Mouse (Mus musculus): ENCODE data around the gene Crim1. TPM values are rescaled to one million over a fixed set of nuclear protein-coding genes. Genes with fewer than 3 reads are reported as not detected.

Crim1 gene
- polyA plus RNA-seq, 1 experiment from 2014 or later, result 3.5 TPM

GRCm38 (mm10) chr17:78321216-78321835 lies 121.3 kb downstream of the Crim1 start:
- no peaks in the 10 kb centered on the region for H3K9me3 ChIP-seq (ENCODE audit: control insufficient read depth, low read length)
- H3K9ac ChIP-seq (ENCODE audit: low read length), result no peak overlapping the region
- H3K27me3 ChIP-seq (ENCODE audit: control insufficient read depth, insufficient read depth, low read length), result no peaks in the 10 kb centered on the region
- H3K27ac ChIP-seq (replicated peaks; ENCODE audit: low read depth, low read length), result no peak overlapping the region
- H3K4me1 ChIP-seq (ENCODE audit: control insufficient read depth, insufficient read depth, low read length), result no peaks in the 10 kb centered on the region
- ATAC-seq (ENCODE audit: insufficient number of reproducible peaks, low FRiP score, low TSS enrichment, low read depth) (no peak), DNase-seq (ENCODE audit: low spot score) (no peak)
- 90% methylated on average over 11 of the region's 11 CpGs for WGBS
- H3K4me2 ChIP-seq (ENCODE audit: low read depth, severe bottlenecking), result no peak overlapping the region
- H3K36me3 ChIP-seq (ENCODE audit: control insufficient read depth, insufficient read depth, low read length), result no peaks in the 10 kb centered on the region; the same call in 1 of the 2 replicates
- H3K4me3 ChIP-seq (ENCODE audit: low read depth, low read length), result no peak overlapping the region

GRCm38 (mm10) chr17:78322369-78323335 lies 122.6 kb downstream of the Crim1 start:
- ATAC-seq (ENCODE audit: insufficient number of reproducible peaks, low FRiP score, low TSS enrichment, low read depth) (no peak), DNase-seq (ENCODE audit: low spot score) (no peak)
- Histone ChIP-seq H3K27me3 (ENCODE audit: control insufficient read depth, insufficient read depth, low read length) (no peaks in the 10 kb centered on the region), H3K9ac (ENCODE audit: low read length) (no peak overlapping the region), H3K4me2 (ENCODE audit: low read depth, severe bottlenecking) (no peak overlapping the region), H3K4me1 (ENCODE audit: control insufficient read depth, insufficient read depth, low read length) (no peaks in the 10 kb centered on the region), H3K27ac (replicated peaks; ENCODE audit: low read depth, low read length) (no peak overlapping the region), H3K4me3 (ENCODE audit: low read depth, low read length) (no peak overlapping the region), H3K36me3 (ENCODE audit: control insufficient read depth, insufficient read depth, low read length) (no peaks in the 10 kb centered on the region), H3K9me3 (ENCODE audit: control insufficient read depth, low read length) (no peaks in the 10 kb centered on the region)
- 72% methylated on average over 18 of the region's 18 CpGs for WGBS

- Histone ChIP-seq H3K4me2 (ENCODE audit: low read depth, severe bottlenecking) (no peak overlapping the region), H3K27me3 (ENCODE audit: control insufficient read depth, insufficient read depth, low read length) (no peaks in the 10 kb centered on the region), H3K4me1 (ENCODE audit: control insufficient read depth, insufficient read depth, low read length) (0 out of 2 replicates have a peak, but pooled peaks cover 2% of the 10 kb centered on the region), H3K36me3 (ENCODE audit: control insufficient read depth, insufficient read depth, low read length) (no peaks in the 10 kb centered on the region), H3K9me3 (ENCODE audit: control insufficient read depth, low read length) (no peaks in the 10 kb centered on the region), H3K4me3 (ENCODE audit: low read depth, low read length) (no peak overlapping the region), H3K9ac (ENCODE audit: low read length) (no peak overlapping the region), H3K27ac (replicated peaks; ENCODE audit: low read depth, low read length) (no peak overlapping the region)
- WGBS, result 86% methylated on average over 7 of the region's 7 CpGs
- ATAC-seq (ENCODE audit: insufficient number of reproducible peaks, low FRiP score, low TSS enrichment, low read depth), result no peak
- no peak for DNase-seq (ENCODE audit: low spot score)
These were observed 125.8 kb downstream of the Crim1 start for GRCm38 (mm10) chr17:78325761-78326332.

- Histone ChIP-seq H3K27me3 (ENCODE audit: control insufficient read depth, insufficient read depth, low read length) (no peaks in the 10 kb centered on the region), H3K27ac (replicated peaks; ENCODE audit: low read depth, low read length) (no peak overlapping the region), H3K36me3 (ENCODE audit: control insufficient read depth, insufficient read depth, low read length) (no peaks in the 10 kb centered on the region), H3K9me3 (ENCODE audit: control insufficient read depth, low read length) (no peaks in the 10 kb centered on the region), H3K4me2 (ENCODE audit: low read depth, severe bottlenecking) (no peak overlapping the region), H3K9ac (ENCODE audit: low read length) (no peak overlapping the region), H3K4me1 (ENCODE audit: control insufficient read depth, insufficient read depth, low read length) (0 out of 2 replicates have a peak, but pooled peaks cover 2% of the 10 kb centered on the region), H3K4me3 (ENCODE audit: low read depth, low read length) (no peak overlapping the region)
- ATAC-seq (ENCODE audit: insufficient number of reproducible peaks, low FRiP score, low TSS enrichment, low read depth) (no peak), DNase-seq (ENCODE audit: low spot score) (no peak)
- 93% methylated on average over 2 of the region's 2 CpGs for WGBS
These were observed 126.3 kb downstream of the Crim1 start for GRCm38 (mm10) chr17:78326381-78326780.

GRCm38 (mm10) chr17:78327187-78327586 lies 127.1 kb downstream of the Crim1 start:
- H3K4me1 ChIP-seq (ENCODE audit: control insufficient read depth, insufficient read depth, low read length), result 0 out of 2 replicates have a peak, but pooled peaks cover 2% of the 10 kb centered on the region
- H3K9ac ChIP-seq (ENCODE audit: low read length), result no peak overlapping the region
- no peak overlapping the region for H3K4me3 ChIP-seq (ENCODE audit: low read depth, low read length)
- H3K9me3 ChIP-seq (ENCODE audit: control insufficient read depth, low read length), result no peaks in the 10 kb centered on the region
- H3K27ac ChIP-seq (replicated peaks; ENCODE audit: low read depth, low read length), result no peak overlapping the region
- WGBS, result 78% methylated on average over 4 of the region's 4 CpGs
- no peak overlapping the region for H3K4me2 ChIP-seq (ENCODE audit: low read depth, severe bottlenecking)
- no peaks in the 10 kb centered on the region for H3K27me3 ChIP-seq (ENCODE audit: control insufficient read depth, insufficient read depth, low read length)
- DNase-seq (ENCODE audit: low spot score) (no peak), ATAC-seq (ENCODE audit: insufficient number of reproducible peaks, low FRiP score, low TSS enrichment, low read depth) (no peak)
- H3K36me3 ChIP-seq (ENCODE audit: control insufficient read depth, insufficient read depth, low read length), result no peaks in the 10 kb centered on the region

- no peak for ATAC-seq (ENCODE audit: insufficient number of reproducible peaks, low FRiP score, low TSS enrichment, low read depth)
- 16% methylated on average over 3 of the region's 3 CpGs for WGBS
- H3K4me1 ChIP-seq (ENCODE audit: control insufficient read depth, insufficient read depth, low read length), result 0 out of 2 replicates have a peak, but pooled peaks cover 2% of the 10 kb centered on the region
- H3K9ac ChIP-seq (ENCODE audit: low read length), result no peak overlapping the region
- H3K9me3 ChIP-seq (ENCODE audit: control insufficient read depth, low read length), result no peaks in the 10 kb centered on the region
- H3K36me3 ChIP-seq (ENCODE audit: control insufficient read depth, insufficient read depth, low read length), result no peaks in the 10 kb centered on the region
- H3K27me3 ChIP-seq (ENCODE audit: control insufficient read depth, insufficient read depth, low read length), result no peaks in the 10 kb centered on the region
- no peak overlapping the region for H3K4me3 ChIP-seq (ENCODE audit: low read depth, low read length)
- H3K27ac ChIP-seq (replicated peaks; ENCODE audit: low read depth, low read length), result no peak overlapping the region
- H3K4me2 ChIP-seq (ENCODE audit: low read depth, severe bottlenecking), result no peak overlapping the region
- no peak for DNase-seq (ENCODE audit: low spot score)
These were observed 128.2 kb downstream of the Crim1 start for GRCm38 (mm10) chr17:78328287-78328686.

GRCm38 (mm10) chr17:78331438-78331837 lies 131.4 kb downstream of the Crim1 start:
- H3K9me3 ChIP-seq (ENCODE audit: control insufficient read depth, low read length), result no peaks in the 10 kb centered on the region
- no peak overlapping the region for H3K9ac ChIP-seq (ENCODE audit: low read length)
- no peaks in the 10 kb centered on the region for H3K27me3 ChIP-seq (ENCODE audit: control insufficient read depth, insufficient read depth, low read length)
- DNase-seq (ENCODE audit: low spot score) (no peak), ATAC-seq (ENCODE audit: insufficient number of reproducible peaks, low FRiP score, low TSS enrichment, low read depth) (no peak)
- 92% methylated on average over 8 of the region's 8 CpGs for WGBS
- H3K27ac ChIP-seq (replicated peaks; ENCODE audit: low read depth, low read length), result no peak overlapping the region
- no peak overlapping the region for H3K4me3 ChIP-seq (ENCODE audit: low read depth, low read length)
- 0 out of 2 replicates have a peak, but pooled peaks cover 2% of the 10 kb centered on the region for H3K4me1 ChIP-seq (ENCODE audit: control insufficient read depth, insufficient read depth, low read length)
- no peak overlapping the region for H3K4me2 ChIP-seq (ENCODE audit: low read depth, severe bottlenecking)
- H3K36me3 ChIP-seq (ENCODE audit: control insufficient read depth, insufficient read depth, low read length), result no peaks in the 10 kb centered on the region

- 95% methylated on average over 10 of the region's 10 CpGs for WGBS
- DNase-seq (ENCODE audit: low spot score) (no peak), ATAC-seq (ENCODE audit: insufficient number of reproducible peaks, low FRiP score, low TSS enrichment, low read depth) (no peak)
- Histone ChIP-seq H3K4me2 (ENCODE audit: low read depth, severe bottlenecking) (no peak overlapping the region), H3K9ac (ENCODE audit: low read length) (no peak overlapping the region), H3K27me3 (ENCODE audit: control insufficient read depth, insufficient read depth, low read length) (no peaks in the 10 kb centered on the region), H3K27ac (replicated peaks; ENCODE audit: low read depth, low read length) (no peak overlapping the region), H3K4me1 (ENCODE audit: control insufficient read depth, insufficient read depth, low read length) (0 out of 2 replicates have a peak, but pooled peaks cover 1% of the 10 kb centered on the region), H3K36me3 (ENCODE audit: control insufficient read depth, insufficient read depth, low read length) (no peaks in the 10 kb centered on the region), H3K9me3 (ENCODE audit: control insufficient read depth, low read length) (no peaks in the 10 kb centered on the region), H3K4me3 (ENCODE audit: low read depth, low read length) (no peak overlapping the region)
These were observed 133.2 kb downstream of the Crim1 start for GRCm38 (mm10) chr17:78333275-78333674.
